Mouse (Mus musculus): ENCODE data around the gene Canx.
"Not testable (repeated sequence)": the region's sequence is repeated elsewhere in the genome, so short reads cannot be mapped to it uniquely, and the experiment has no call there.

Canx gene

GRCm38 (mm10) chr11:50333181-50333580 is 7.7 kb upstream of the Canx start:
- no peak for DNase-seq (ENCODE audit: low spot score)

- DNase-seq (ENCODE audit: low spot score) = no peak
These were observed 3.9 kb upstream of the Canx start for GRCm38 (mm10) chr11:50329378-50329777.

GRCm38 (mm10) chr11:50328075-50328625 is 2.7 kb upstream of the Canx start:
- DNase-seq (ENCODE audit: low spot score) = no peak

GRCm38 (mm10) chr11:50326302-50326966 is 961 bp upstream of the Canx start:
- no peak for DNase-seq (ENCODE audit: low spot score)

- DNase-seq (ENCODE audit: low spot score) = no peak
These were observed 562 bp downstream of the Canx start for GRCm38 (mm10) chr11:50324751-50325471.

GRCm38 (mm10) chr11:50323843-50324242 is 1.6 kb downstream of the Canx start:
- no peak for DNase-seq (ENCODE audit: low spot score)

- DNase-seq (ENCODE audit: low spot score) = no peak
These were observed 3.1 kb downstream of the Canx start for GRCm38 (mm10) chr11:50322345-50322744.

GRCm38 (mm10) chr11:50321239-50321638 is 4.2 kb downstream of the Canx start:
- no peak for DNase-seq (ENCODE audit: low spot score)

- DNase-seq (ENCODE audit: low spot score) = not testable (repeated sequence)
These were observed 6.1 kb downstream of the Canx start for GRCm38 (mm10) chr11:50319343-50319742.

GRCm38 (mm10) chr11:50312803-50313202 is 12.7 kb downstream of the Canx start:
- DNase-seq (ENCODE audit: low spot score) = no peak

- no peak for DNase-seq (ENCODE audit: low spot score)
These were observed 22.1 kb downstream of the Canx start for GRCm38 (mm10) chr11:50303406-50303805.

- peak; percentile 89 for DNase-seq (ENCODE audit: low spot score)
These were observed 33.1 kb downstream of the Canx start, which contains the start of gene Maml1 for GRCm38 (mm10) chr11:50292190-50292855. Gene Maml1 (minus strand): TSS chr11:50292311.

GRCm38 (mm10) chr11:50291321-50292165 is 33.9 kb downstream of the Canx start:
- peak; percentile 28 for DNase-seq (ENCODE audit: low spot score)

- no peak for DNase-seq (ENCODE audit: low spot score)
These were observed 34.8 kb downstream of the Canx start for GRCm38 (mm10) chr11:50290486-50291225.

- DNase-seq (ENCODE audit: low spot score) = no peak
These were observed 39.0 kb downstream of the Canx start for GRCm38 (mm10) chr11:50286428-50286827.

GRCm38 (mm10) chr11:50285696-50286095 is 39.8 kb downstream of the Canx start:
- DNase-seq (ENCODE audit: low spot score) = no peak

GRCm38 (mm10) chr11:50285263-50285662 is 40.2 kb downstream of the Canx start:
- no peak for DNase-seq (ENCODE audit: low spot score)

- DNase-seq (ENCODE audit: low spot score) = no peak
These were observed 45.4 kb downstream of the Canx start for GRCm38 (mm10) chr11:50280053-50280452.

- no peak for DNase-seq (ENCODE audit: low spot score)
These were observed 46.5 kb downstream of the Canx start for GRCm38 (mm10) chr11:50279005-50279404.

GRCm38 (mm10) chr11:50277706-50278105 is 47.8 kb downstream of the Canx start:
- DNase-seq (ENCODE audit: low spot score) = no peak

- DNase-seq (ENCODE audit: low spot score) = no peak
These were observed 48.4 kb downstream of the Canx start for GRCm38 (mm10) chr11:50277025-50277424.
